Mouse (Mus musculus) hindbrain, embryonic 15.5 days (tissue): ENCODE data around the gene Trat1. TPM values are rescaled to one million over a fixed set of nuclear protein-coding genes. Genes with fewer than 3 reads are reported as not detected.

ENCODE experiments used
- ATAC-seq: fragments of 200-750 bp; cut with Nextera tagmentation; 2 replicates; pipeline ENCODE4 v1.8.0; 2017; ENCODE audit warnings: low read depth, moderate number of reproducible peaks, moderate TSS enrichment; ENCODE audit not compliant: low FRiP score
- H3K27ac ChIP-seq: fragments of 300-500 bp; sonication (generic); replicated peaks from 2 replicates; pipeline ENCODE4 v1.5.1; 2015; ENCODE audit warnings: mild to moderate bottlenecking, inconsistent platforms
- H3K27me3 ChIP-seq: fragments of 300-500 bp; sonication (generic); 2 replicates; pipeline ENCODE4 v1.6.1; 2015; ENCODE audit warnings: control low read depth, inconsistent platforms
- H3K36me3 ChIP-seq: fragments of 300-500 bp; sonication (generic); 2 replicates; pipeline ENCODE4 v1.6.1; 2015; ENCODE audit warnings: control low read depth, inconsistent platforms
- H3K4me1 ChIP-seq: fragments of 300-500 bp; sonication (generic); replicated peaks from 2 replicates; pipeline ENCODE4 v1.6.1; 2015; ENCODE audit warnings: control low read depth, inconsistent platforms
- H3K4me2 ChIP-seq: fragments of 300-500 bp; sonication (generic); 2 replicates; pipeline ENCODE4 v1.6.1; 2015; ENCODE audit warnings: moderate library complexity, mild to moderate bottlenecking, inconsistent platforms
- H3K4me3 ChIP-seq: fragments of 300-500 bp; sonication (generic); 2 replicates; pipeline ENCODE4 v1.5.1; 2015; ENCODE audit warnings: mild to moderate bottlenecking, inconsistent platforms
- H3K9ac ChIP-seq: fragments of 300-500 bp; sonication (generic); 2 replicates; pipeline ENCODE4 v1.6.1; 2015; ENCODE audit warnings: inconsistent platforms
- H3K9me3 ChIP-seq: fragments of 300-500 bp; sonication (generic); 2 replicates; pipeline ENCODE4 v1.6.1; 2016; ENCODE audit warnings: control low read depth, inconsistent platforms
- WGBS: fragments of 180-500 bp; shearing (Covaris S2); methylation state at CpG from one replicate; pipeline ENCODE4 v1.1.7; 2015; 5-methylcytosine and 5-hydroxymethylcytosine counted together
- polyA plus RNA-seq: library from polyadenylated mRNA; unstranded; fragments of >200 nt; fragmentation: Nextera tagmentation; extraction: Ambion mirVana; gene quantifications from 2 replicates; pipeline ENCODE4 v1.2.1, GENCODE M21; 2015

Trat1 gene
- 0.03 and 0.08 TPM in 2 replicates for polyA plus RNA-seq

DNA sequence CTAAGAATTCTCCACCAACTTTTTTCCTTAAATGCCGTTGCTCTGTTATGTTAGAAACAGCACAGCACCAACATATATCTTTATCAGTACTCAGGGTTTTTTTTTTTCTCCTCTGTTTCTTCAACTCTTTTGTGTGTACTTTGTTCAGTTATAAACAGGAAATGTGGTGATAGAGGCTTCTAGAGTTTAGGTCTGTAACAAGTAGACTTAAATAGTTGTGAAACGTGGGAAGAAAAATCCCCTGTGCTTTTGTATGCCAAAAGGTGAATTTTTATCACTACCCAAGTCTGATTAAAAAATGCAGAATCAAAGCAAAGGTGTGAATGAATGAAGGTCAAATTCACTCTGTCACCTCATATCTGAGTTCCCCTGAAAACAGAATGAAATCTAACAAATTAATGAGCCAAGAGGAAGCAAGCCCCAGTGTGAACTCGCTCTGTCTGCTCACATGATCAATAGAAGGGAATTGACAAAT is at the start of gene Trat1:
TSS of gene Trat1 (minus strand) at position 51 of the 475 bp plus-strand sequence.
- Histone ChIP-seq H3K4me3 (no peak within 1 kb of the TSS), H3K27me3 (no peaks in the 10 kb centered on the region), H3K27ac (no peak within 1 kb of the TSS), H3K4me2 (no peak within 1 kb of the TSS), H3K36me3 (no peaks in the 10 kb centered on the region), H3K9ac (no peak within 1 kb of the TSS), H3K9me3 (no peaks in the 10 kb centered on the region), H3K4me1 (no peaks in the 10 kb centered on the region)
- WGBS: 85% methylated on average over 3 of the region's 3 CpGs
- ATAC-seq: no peak

DNA sequence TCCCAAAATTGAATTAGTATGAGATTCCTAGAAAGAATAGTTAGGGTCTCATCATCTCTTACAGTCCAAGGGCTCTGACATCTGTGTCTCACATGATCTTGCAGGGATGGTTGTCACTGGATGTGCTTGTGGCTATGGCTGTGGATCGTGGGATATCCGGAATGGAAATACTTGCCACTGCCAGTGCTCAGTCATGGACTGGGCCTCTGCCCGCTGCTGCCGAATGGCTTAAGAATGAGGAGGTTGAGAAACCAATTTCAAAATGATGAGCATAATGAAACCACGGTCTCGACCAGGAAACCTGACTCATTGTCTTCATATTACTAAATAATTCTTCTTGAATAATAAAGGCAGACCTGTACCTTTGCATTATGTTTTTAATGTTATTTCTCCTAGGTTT is 46.7 kb upstream of the Trat1 start:
- no peak overlapping the region for H3K4me3 ChIP-seq
- WGBS: 94% methylated on average over 6 of the region's 6 CpGs

GRCm38 (mm10) chr16:48816695-48817094 is 44.9 kb upstream of the Trat1 start, which contains the start of gene Retnlb:
Gene Retnlb, plus strand, starts transcription at chr16:48816856.
- Histone ChIP-seq H3K9ac (no peak within 1 kb of the TSS), H3K4me2 (no peak within 1 kb of the TSS), H3K4me1 (no peaks in the 10 kb centered on the region), H3K27ac (no peak within 1 kb of the TSS), H3K4me3 (no peak within 1 kb of the TSS), H3K27me3 (no peaks in the 10 kb centered on the region), H3K36me3 (no peaks in the 10 kb centered on the region), H3K9me3 (no peaks in the 10 kb centered on the region)
- no peak for ATAC-seq
- WGBS: 98% methylated on average over 2 of the region's 2 CpGs

More for the DNA sequence above, 46.7 kb upstream of the Trat1 start:
- Histone ChIP-seq H3K4me2 (no peak overlapping the region), H3K27ac (no peak overlapping the region), H3K9ac (no peak overlapping the region), H3K9me3 (no peaks in the 10 kb centered on the region), H3K36me3 (no peaks in the 10 kb centered on the region), H3K27me3 (no peaks in the 10 kb centered on the region), H3K4me1 (no peaks in the 10 kb centered on the region)
- ATAC-seq: no peak

GRCm38 (mm10) chr16:48811881-48812436 is 40.1 kb upstream of the Trat1 start:
- H3K9ac ChIP-seq: no peak overlapping the region
- no peak overlapping the region for H3K27ac ChIP-seq
- no peaks in the 10 kb centered on the region for H3K9me3 ChIP-seq
- ATAC-seq: no peak
- no peaks in the 10 kb centered on the region for H3K27me3 ChIP-seq
- H3K36me3 ChIP-seq: no peaks in the 10 kb centered on the region
- H3K4me2 ChIP-seq: no peak overlapping the region
- 85% methylated on average over 7 of the region's 7 CpGs for WGBS
- H3K4me1 ChIP-seq: no peaks in the 10 kb centered on the region
- no peak overlapping the region for H3K4me3 ChIP-seq

DNA sequence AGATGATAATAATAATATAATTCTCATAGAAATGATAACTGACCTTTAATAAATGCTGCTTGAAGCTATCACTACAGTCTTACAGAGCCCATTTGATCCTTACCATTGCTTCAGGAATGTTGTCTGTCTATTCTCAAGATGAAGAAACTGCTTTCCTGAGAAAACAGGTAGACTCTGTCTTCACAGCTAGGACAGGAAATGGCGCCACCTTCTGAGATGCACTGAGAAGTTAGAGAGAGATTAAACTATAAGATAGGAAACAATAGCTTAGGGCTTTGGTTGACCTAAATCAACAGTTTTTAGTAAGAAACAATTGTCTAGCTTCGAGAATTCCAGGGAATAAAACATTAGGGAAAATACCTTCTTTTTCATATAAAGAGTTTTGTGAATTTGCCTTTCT is 37.6 kb upstream of the Trat1 start:
- WGBS: 76% methylated on average over 2 of the region's 2 CpGs
- no peak overlapping the region for H3K9ac ChIP-seq
- H3K36me3 ChIP-seq: no peaks in the 10 kb centered on the region
- H3K4me1 ChIP-seq: no peaks in the 10 kb centered on the region
- no peak overlapping the region for H3K4me2 ChIP-seq
- no peaks in the 10 kb centered on the region for H3K27me3 ChIP-seq
- no peak for ATAC-seq
- no peaks in the 10 kb centered on the region for H3K9me3 ChIP-seq
- H3K4me3 ChIP-seq: no peak overlapping the region
- no peak overlapping the region for H3K27ac ChIP-seq

GRCm38 (mm10) chr16:48806521-48806920 is 34.7 kb upstream of the Trat1 start:
- no peaks in the 10 kb centered on the region for H3K27me3 ChIP-seq
- no peak overlapping the region for H3K4me3 ChIP-seq
- WGBS: 83% methylated on average over 1 of the region's 1 CpGs
- ATAC-seq: no peak
- H3K4me2 ChIP-seq: no peak overlapping the region
- H3K36me3 ChIP-seq: no peaks in the 10 kb centered on the region
- H3K27ac ChIP-seq: no peak overlapping the region
- H3K4me1 ChIP-seq: no peaks in the 10 kb centered on the region
- H3K9me3 ChIP-seq: no peaks in the 10 kb centered on the region
- H3K9ac ChIP-seq: no peak overlapping the region

DNA sequence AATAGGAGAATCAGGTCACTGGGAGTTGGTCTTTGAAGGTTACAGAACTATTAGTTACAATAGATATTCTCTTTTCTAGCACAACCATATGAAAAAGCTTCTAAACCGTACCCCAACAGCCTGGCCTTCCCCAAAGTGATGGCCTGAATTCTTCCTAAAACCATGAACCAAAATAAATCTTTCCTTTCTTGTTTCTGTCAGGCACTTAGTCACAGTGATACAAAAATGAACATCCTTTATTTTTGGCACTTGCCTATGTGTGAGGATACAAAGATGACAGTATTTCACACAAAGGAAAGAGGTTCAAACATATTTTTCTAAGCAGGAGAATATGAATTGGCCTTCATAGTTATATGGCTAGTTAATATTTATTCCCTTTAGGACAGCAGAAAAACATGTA is 33.6 kb upstream of the Trat1 start:
- no peaks in the 10 kb centered on the region for H3K4me1 ChIP-seq
- H3K9ac ChIP-seq: no peak overlapping the region
- 80% methylated on average over 1 of the region's 1 CpGs for WGBS
- no peaks in the 10 kb centered on the region for H3K36me3 ChIP-seq
- H3K9me3 ChIP-seq: no peaks in the 10 kb centered on the region
- ATAC-seq: no peak
- no peak overlapping the region for H3K27ac ChIP-seq
- H3K4me2 ChIP-seq: no peak overlapping the region
- no peaks in the 10 kb centered on the region for H3K27me3 ChIP-seq
- no peak overlapping the region for H3K4me3 ChIP-seq

DNA sequence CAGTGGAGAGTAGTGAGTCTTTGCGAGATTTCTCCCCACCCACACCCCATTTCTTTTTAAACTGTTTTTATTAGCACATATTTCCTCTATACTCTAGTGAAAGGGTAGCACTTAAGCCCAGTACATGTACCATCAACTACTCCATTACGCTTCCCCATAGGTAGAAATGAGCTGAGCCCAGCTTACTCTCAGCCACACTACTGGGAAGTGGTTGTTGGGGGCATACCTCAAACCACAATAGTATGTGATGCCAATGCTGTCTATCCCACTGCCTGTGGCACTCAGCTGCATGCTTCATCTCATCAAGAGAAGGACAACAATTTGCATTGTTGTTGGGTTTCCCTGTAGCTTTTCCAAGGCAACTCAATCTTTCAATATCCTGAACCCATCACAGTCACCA is 29.1 kb upstream of the Trat1 start:
- 93% methylated on average over 2 of the region's 2 CpGs for WGBS
- Histone ChIP-seq H3K4me3 (no peak overlapping the region), H3K27me3 (no peaks in the 10 kb centered on the region), H3K9me3 (no peaks in the 10 kb centered on the region), H3K4me2 (no peak overlapping the region), H3K36me3 (no peaks in the 10 kb centered on the region), H3K4me1 (no peaks in the 10 kb centered on the region), H3K27ac (no peak overlapping the region), H3K9ac (no peak overlapping the region)
- ATAC-seq: no peak

GRCm38 (mm10) chr16:48799470-48799869 is 27.6 kb upstream of the Trat1 start:
- Histone ChIP-seq H3K36me3 (no peaks in the 10 kb centered on the region), H3K27me3 (no peaks in the 10 kb centered on the region), H3K27ac (no peak overlapping the region), H3K4me3 (no peak overlapping the region), H3K9ac (no peak overlapping the region), H3K4me1 (no peaks in the 10 kb centered on the region), H3K4me2 (no peak overlapping the region), H3K9me3 (no peaks in the 10 kb centered on the region)
- no peak for ATAC-seq
- WGBS: 87% methylated on average over 3 of the region's 3 CpGs

DNA sequence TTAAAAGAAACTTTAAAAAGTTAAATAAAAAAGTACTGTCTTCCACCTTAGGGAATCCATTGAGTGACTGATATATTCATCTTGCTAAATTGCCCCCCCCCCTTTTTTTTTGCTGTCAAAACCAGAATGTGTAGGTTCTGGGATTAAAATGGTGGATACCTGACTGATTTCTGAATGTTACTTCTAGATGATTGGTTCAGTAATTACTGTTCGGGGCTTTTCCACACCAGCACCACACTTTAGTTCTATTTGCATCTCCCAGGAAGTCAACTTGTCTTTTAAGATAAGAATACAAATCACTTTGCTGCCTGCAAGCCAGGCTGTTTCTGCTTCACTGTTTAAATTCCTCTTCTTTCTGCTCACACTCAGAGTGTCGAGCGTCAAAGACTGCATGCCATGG is 26.5 kb upstream of the Trat1 start:
- 72% methylated on average over 3 of the region's 3 CpGs for WGBS
- H3K4me3 ChIP-seq: no peak overlapping the region
- H3K9ac ChIP-seq: no peak overlapping the region
- no peaks in the 10 kb centered on the region for H3K36me3 ChIP-seq
- no peaks in the 10 kb centered on the region for H3K27me3 ChIP-seq
- no peak for ATAC-seq
- H3K9me3 ChIP-seq: no peaks in the 10 kb centered on the region
- no peak overlapping the region for H3K27ac ChIP-seq
- H3K4me1 ChIP-seq: no peaks in the 10 kb centered on the region
- no peak overlapping the region for H3K4me2 ChIP-seq

DNA sequence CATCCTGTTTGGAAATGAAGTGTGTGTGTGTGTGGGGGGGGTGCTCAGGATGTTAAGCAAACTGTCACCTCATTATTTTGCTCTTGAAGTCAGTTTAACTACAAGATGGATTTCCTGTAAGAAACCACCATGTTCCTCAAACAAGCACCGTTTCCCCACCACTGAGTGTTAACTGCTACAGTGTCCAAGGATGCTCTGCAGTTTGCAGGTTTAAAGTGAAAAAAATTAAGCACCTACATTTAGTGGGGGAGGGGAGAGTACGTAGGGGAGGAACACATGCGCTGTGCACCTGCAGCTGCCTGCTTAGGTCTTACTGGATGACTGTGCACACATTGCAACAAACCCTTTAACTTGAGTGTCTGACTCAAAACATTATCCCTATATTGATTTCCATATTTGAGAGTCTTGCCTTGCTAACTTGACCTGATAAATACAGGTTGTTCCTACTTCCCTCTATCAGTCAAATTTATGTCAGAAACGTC is 16.9 kb upstream of the Trat1 start:
- H3K4me1 ChIP-seq: no peaks in the 10 kb centered on the region
- no peak overlapping the region for H3K4me3 ChIP-seq
- H3K36me3 ChIP-seq: no peaks in the 10 kb centered on the region
- H3K9me3 ChIP-seq: no peaks in the 10 kb centered on the region
- 77% methylated on average over 4 of the region's 4 CpGs for WGBS
- H3K27ac ChIP-seq: no peak overlapping the region
- no peak overlapping the region for H3K9ac ChIP-seq
- no peaks in the 10 kb centered on the region for H3K27me3 ChIP-seq
- H3K4me2 ChIP-seq: no peak overlapping the region
- no peak for ATAC-seq

- no peak overlapping the region for H3K4me2 ChIP-seq
- H3K36me3 ChIP-seq: no peaks in the 10 kb centered on the region
- no peaks in the 10 kb centered on the region for H3K4me1 ChIP-seq
- WGBS: 80% methylated on average over 3 of the region's 3 CpGs
- H3K27ac ChIP-seq: no peak overlapping the region
- H3K9me3 ChIP-seq: no peaks in the 10 kb centered on the region
- no peaks in the 10 kb centered on the region for H3K27me3 ChIP-seq
- no peak overlapping the region for H3K9ac ChIP-seq
- ATAC-seq: no peak
- H3K4me3 ChIP-seq: no peak overlapping the region
These were observed 14.4 kb upstream of the Trat1 start for GRCm38 (mm10) chr16:48786258-48786657.

DNA sequence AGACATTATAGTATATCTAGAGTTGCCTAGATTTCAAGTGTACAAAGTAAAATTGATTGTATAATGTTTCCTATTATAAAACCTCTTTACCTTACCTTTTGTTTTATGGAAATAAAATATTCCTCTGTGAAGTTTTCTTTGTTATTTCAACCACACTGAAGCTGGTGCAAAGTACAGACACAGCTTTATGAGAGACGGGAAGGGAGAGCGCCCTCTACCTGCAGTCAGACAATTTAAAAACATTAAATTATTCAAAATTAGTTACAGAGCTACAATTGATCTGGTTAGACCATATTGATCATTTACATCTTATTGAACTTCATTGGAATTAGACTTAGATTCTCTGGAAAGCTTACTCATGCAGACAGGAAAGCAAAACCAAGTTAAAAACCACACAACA is 5.4 kb upstream of the Trat1 start:
- 70% methylated on average over 2 of the region's 2 CpGs for WGBS
- no peak overlapping the region for H3K9ac ChIP-seq

More for the DNA sequence above, 5.4 kb upstream of the Trat1 start:
- Histone ChIP-seq H3K4me1 (no peaks in the 10 kb centered on the region), H3K4me3 (no peak overlapping the region), H3K27me3 (no peaks in the 10 kb centered on the region), H3K27ac (no peak overlapping the region), H3K36me3 (no peaks in the 10 kb centered on the region), H3K4me2 (no peak overlapping the region), H3K9me3 (no peaks in the 10 kb centered on the region)
- no peak for ATAC-seq
